Mouse (Mus musculus) left cerebral cortex, adult 18-20 months (tissue): Measurements from ENCODE around the gene Zfp777. TPM values are rescaled to one million over a fixed set of nuclear protein-coding genes. Genes with fewer than 3 reads are reported as not detected.

Experiments
- DNase-seq, 2 experiments: peaks; one replicate each; pipeline ENCODE4 v3.0.0; 2021 to 2022; ENCODE audit warnings: low spot score in 2 of 2, mixed read lengths in 1 of 2
- long read RNA-seq, 2 experiments: library from polyadenylated mRNA; stranded (forward); transcript quantifications; one replicate each; pipeline ENCODE4 v2.0.0; 2021
- total RNA-seq, 2 experiments: library from RNA; stranded (reverse); gene quantifications; 2 replicates each; pipeline ENCODE4 v1.2.3; 2021

The Zfp777 gene
- total RNA-seq = 10 to 100 TPM; 35.3 to 36.3 TPM
- long read RNA-seq, experiment 1, transcript Zfp777-201 (6 exons, 3,184 nt) = minor isoform, 5 of 44 reads
- long read RNA-seq, experiment 1, transcript Zfp777-202 (6 exons, 3,111 nt) = major isoform, 22 of 44 reads
- long read RNA-seq, experiment 1, partial matches to known transcripts = 9 of 44 reads
- long read RNA-seq, experiment 1, other reads (novel, unspliced or antisense) = 8 of 44 reads
- long read RNA-seq, experiment 2, transcript Zfp777-202 (6 exons, 3,111 nt) = major isoform, 8 of 27 reads
- long read RNA-seq, experiment 2, transcript Zfp777-201 (6 exons, 3,184 nt) = minor isoform, 6 of 27 reads
- long read RNA-seq, experiment 2, partial matches to known transcripts = 6 of 27 reads
- long read RNA-seq, experiment 2, other reads (novel, unspliced or antisense) = 7 of 27 reads

- DNase-seq = peak; percentile 63 to 71
Measured at GRCm38 (mm10) chr6:48048426-48049272, at the start of gene Zfp777. Zfp777 (minus strand) TSS chr6:48048911.

GRCm38 (mm10) chr6:48086957-48087715, 38.4 kb upstream of the Zfp777 start:
- DNase-seq = no peak

- DNase-seq = peak; percentile 95 to 97
Measured at GRCm38 (mm10) chr6:48086471-48086878, 37.8 kb upstream of the Zfp777 start, which contains the start of gene Zfp746. Zfp746 (minus strand) TSS chr6:48086593.

GRCm38 (mm10) chr6:48085521-48086404, 37.1 kb upstream of the Zfp777 start:
- peak; percentile 39 to 57 for DNase-seq

- DNase-seq = no peak
Measured at GRCm38 (mm10) chr6:48083733-48084191, 35.1 kb upstream of the Zfp777 start.

GRCm38 (mm10) chr6:48081952-48082351, 33.2 kb upstream of the Zfp777 start:
- DNase-seq = no peak

GRCm38 (mm10) chr6:48081021-48081420, 32.3 kb upstream of the Zfp777 start:
- DNase-seq = no peak

- no peak for DNase-seq
Measured at GRCm38 (mm10) chr6:48073316-48073715, 24.6 kb upstream of the Zfp777 start.

GRCm38 (mm10) chr6:48067492-48067891, 18.8 kb upstream of the Zfp777 start:
- no peak for DNase-seq

- no peak for DNase-seq
Measured at GRCm38 (mm10) chr6:48065587-48066075, 16.9 kb upstream of the Zfp777 start.

GRCm38 (mm10) chr6:48064451-48064850, 15.7 kb upstream of the Zfp777 start:
- no peak for DNase-seq

GRCm38 (mm10) chr6:48063940-48064339, 15.2 kb upstream of the Zfp777 start:
- no peak for DNase-seq

GRCm38 (mm10) chr6:48060895-48061294, 12.2 kb upstream of the Zfp777 start:
- DNase-seq = no peak

GRCm38 (mm10) chr6:48060421-48060820, 11.7 kb upstream of the Zfp777 start:
- DNase-seq = no peak

GRCm38 (mm10) chr6:48052136-48052535, 3.4 kb upstream of the Zfp777 start:
- no peak for DNase-seq

- no peak for DNase-seq
Measured at GRCm38 (mm10) chr6:48051666-48052065, 3.0 kb upstream of the Zfp777 start.

GRCm38 (mm10) chr6:48049273-48050065, 758 bp upstream of the Zfp777 start:
- DNase-seq = no peak

- peak in 1 of 2 experiments; percentile 20 for DNase-seq
Measured at GRCm38 (mm10) chr6:48047450-48048351, 1.0 kb downstream of the Zfp777 start.
